Mouse (Mus musculus): Measurements from ENCODE around the gene Cyp26c1.

Gene Cyp26c1

DNA sequence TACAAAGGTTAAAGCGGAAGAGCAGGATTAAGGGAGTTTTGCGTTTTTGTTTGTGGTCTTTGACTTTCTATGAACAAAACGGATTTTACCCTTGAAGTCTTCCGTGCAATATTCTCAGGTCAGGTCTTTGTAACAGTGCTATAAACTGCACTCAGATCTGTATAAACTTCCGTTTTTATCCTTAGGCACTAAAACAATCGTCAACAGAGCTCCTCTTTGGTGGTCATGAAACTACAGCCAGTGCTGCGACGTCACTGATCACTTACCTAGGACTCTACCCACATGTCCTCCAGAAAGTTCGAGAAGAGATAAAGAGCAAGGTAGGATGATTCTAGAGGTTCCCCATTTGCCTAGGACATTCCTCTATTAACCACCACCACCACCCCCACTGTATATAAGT lies 14.3 kb downstream of the Cyp26c1 start:
- DNase-seq: no peak

- DNase-seq: no peak
These were observed 17.1 kb downstream of the Cyp26c1 start for GRCm38 (mm10) chr19:37702377-37703076.

DNA sequence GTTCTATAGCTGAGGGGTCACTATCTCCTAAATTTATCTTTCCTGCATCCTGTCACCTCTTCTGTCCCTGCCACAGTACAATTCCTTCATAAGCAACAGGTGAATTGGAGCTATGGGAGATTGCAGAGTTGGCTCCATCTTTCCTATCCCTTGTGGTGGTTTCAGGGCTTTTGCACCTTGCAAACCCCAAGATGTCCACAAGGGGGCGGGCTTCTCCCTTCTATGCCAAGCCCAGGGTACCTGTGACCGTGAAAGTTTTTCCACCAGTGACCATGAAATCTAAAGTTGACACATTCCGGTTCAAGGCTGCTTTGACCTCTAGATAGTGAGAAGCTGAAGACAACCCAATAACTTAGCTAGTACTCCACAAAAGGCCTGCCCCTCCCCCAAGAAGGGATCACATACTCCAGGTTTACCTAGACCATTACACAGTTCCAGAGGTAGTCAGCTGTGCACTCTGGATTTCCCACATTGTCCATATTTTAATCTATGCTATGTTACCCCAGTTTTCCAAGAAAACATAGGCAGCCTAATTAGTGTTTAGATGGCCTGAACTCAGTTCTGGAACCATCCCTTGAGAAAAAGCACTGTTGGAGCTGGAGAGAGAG lies 18.6 kb downstream of the Cyp26c1 start:
- DNase-seq: peak; percentile 62

DNA sequence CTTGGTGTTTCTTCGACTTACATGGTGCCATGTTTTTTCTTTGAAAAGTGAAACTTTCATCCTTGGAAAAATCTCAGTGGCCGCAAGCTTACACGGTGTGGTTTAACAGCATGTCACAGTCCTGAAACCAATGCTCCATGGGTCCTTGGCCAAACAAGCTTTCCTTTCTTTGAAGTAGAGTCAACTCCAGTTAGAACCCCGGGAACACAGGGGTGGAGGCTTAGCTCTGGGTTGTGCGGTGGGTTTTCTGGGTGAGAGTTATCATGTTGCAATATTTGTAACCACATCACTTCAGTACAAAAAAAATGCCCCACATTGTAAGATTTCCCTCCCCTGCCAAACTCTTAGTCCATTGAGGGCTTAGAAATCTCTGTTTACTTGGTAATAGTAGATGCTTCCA lies 20.3 kb downstream of the Cyp26c1 start:
- no peak for DNase-seq

GRCm38 (mm10) chr19:37714681-37715080 lies 29.3 kb downstream of the Cyp26c1 start:
- no peak for DNase-seq

- no peak for DNase-seq
These were observed 30.6 kb downstream of the Cyp26c1 start for GRCm38 (mm10) chr19:37715980-37716379.

DNA sequence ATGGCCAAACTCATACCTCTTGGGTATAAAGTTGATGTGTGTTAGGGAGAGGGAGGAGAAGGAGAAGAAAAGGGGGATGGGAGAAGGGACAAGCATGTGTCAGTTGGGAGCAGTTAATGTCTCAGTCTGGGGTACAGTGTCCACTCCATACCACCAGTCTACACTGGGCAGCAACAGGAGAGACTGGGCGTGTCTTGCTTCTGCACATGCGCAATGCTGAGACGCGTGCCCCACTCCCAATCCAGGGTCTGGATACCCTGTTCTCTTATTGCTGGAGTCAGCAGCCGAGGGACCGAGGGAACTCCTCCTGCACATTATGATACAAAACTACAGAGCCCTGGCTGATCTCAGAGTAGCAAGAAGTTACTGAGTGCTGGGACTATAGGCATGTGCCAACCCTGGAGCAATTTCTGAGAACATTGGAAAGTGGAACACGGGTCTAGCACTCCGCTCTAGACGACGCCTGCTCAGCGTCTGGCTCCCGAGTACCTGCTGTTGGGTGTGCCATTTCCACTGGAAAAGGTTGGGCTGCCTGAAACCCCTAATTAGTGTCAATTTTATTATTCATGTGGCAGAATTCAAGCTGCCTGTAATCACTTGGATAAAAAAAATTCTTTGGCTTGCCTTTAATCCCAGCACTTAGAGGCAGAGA lies 31.3 kb downstream of the Cyp26c1 start:
- no peak for DNase-seq

DNA sequence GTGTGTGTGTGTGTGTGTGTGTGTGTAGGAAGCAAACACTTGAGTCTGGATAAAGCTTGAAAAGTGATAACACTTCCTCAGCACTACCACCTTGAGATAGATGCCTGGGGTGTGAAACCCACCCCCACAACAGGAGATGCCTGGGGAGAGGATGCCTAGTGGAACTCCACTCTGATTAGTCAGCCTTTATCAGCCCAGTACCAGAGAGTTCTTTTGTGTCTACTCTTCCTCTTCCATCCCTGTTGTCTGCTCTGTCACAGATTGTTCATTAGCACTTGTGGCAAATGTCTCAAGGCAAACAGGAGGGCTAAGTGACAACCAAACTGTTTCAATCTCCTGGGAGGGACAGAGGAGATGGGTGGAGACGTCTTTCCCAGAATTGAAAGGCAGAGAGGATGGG lies 33.8 kb downstream of the Cyp26c1 start:
- no peak for DNase-seq

GRCm38 (mm10) chr19:37724591-37724990 lies 39.2 kb downstream of the Cyp26c1 start:
- DNase-seq: no peak

- DNase-seq: no peak
These were observed 41.2 kb downstream of the Cyp26c1 start for GRCm38 (mm10) chr19:37726585-37726984.

DNA sequence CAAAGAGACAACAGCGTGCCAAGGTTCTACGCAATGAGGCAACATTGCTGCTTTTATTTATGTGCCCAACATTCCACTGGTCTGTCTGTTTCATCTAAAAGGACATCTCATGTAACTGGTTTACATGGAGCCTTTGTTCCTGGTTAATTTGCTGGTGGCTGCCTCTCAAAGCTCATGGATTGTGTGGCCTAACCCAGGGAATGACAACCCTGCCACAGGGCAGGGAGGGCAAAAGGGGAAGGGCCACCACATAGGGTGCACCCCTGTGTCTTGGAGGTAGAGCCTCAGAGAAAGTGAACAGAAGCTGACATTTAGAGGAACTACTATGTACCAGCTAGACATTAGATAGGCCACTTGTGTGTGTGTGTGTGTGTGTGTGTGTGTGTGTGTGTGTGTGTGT lies 42.0 kb downstream of the Cyp26c1 start:
- no peak for DNase-seq

DNA sequence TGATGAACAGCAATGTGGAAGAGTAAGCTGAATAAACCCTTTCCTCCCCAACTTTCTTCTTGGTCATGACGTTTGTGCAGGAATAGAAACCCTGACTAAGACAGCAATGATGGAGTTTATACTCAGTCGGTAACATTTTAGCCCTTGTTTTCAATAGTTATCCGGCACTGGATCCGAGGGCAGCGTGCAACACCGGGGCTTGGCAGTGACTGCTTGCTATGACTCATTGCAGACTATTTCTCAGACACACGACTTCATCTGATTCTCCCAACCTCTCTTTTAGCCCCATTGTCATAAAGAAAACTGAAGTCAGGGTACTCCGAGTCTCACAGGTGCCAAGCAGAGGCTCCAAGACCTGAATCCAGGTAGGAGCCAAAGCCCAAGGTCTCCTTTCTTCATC lies 50.0 kb downstream of the Cyp26c1 start:
- DNase-seq: no peak

- no peak for DNase-seq
These were observed 53.2 kb downstream of the Cyp26c1 start for GRCm38 (mm10) chr19:37738575-37738974.

- DNase-seq: no peak
These were observed 54.7 kb downstream of the Cyp26c1 start for GRCm38 (mm10) chr19:37740043-37740442.
